Mouse (Mus musculus) liver, adult 2 months (tissue): ENCODE measurements at regions not wholly inside any gene's neighbourhood (a gene's known extent, or its start where the extent isn't known, plus 50 kb on each side); places are given as distances from the start of the nearest gene placed in this dataset.

ENCODE experiments used
- CTCF ChIP-seq: fragments of 200-500 bp; IDR thresholded peaks from 2 replicates; pipeline ENCODE4 v1.5.1; 2011; ENCODE audit warnings: low read depth, low read length, control low read depth
- POLR2A ChIP-seq: fragments of 200-500 bp; IDR thresholded peaks from 2 replicates; pipeline ENCODE4 v1.6.1; 2011; ENCODE audit warnings: low read length, control low read depth; ENCODE audit not compliant: insufficient read depth; ENCODE audit errors: extremely low read depth

DNA sequence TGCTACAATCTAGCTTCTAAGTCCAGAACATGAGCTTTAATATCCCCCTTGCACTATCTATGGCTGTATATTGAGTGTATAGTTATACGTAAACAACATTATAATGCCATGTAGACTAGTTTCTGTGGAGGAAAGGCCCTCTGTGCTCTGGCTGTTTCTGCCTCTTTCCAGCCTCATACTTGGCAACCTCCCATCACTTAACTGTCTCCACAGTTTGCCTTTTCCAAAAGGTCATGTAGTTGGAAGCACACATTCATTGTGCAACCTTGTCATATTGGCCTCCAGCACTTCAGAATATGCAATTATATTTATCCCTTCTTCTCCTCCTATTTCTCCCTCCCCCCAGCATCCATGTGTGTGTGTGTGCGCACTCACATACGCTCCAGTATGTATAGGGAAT lies 82.2 kb upstream of the Ranbp3l start:
- TF ChIP-seq CTCF: no peak
- no peak for TF ChIP-seq POLR2A
